Mouse (Mus musculus) hindbrain, embryonic 15.5 days (tissue): ENCODE measurements around the gene Glrx3. TPM values are rescaled to one million over a fixed set of nuclear protein-coding genes. Genes with fewer than 3 reads are reported as not detected.

Source experiments
- ATAC-seq: fragments of 200-750 bp; cut with Nextera tagmentation; 2 replicates; pipeline ENCODE4 v1.8.0; 2017; ENCODE audit warnings: low read depth, moderate number of reproducible peaks, moderate TSS enrichment; ENCODE audit not compliant: low FRiP score
- H3K27ac ChIP-seq: fragments of 300-500 bp; sonication (generic); replicated peaks from 2 replicates; pipeline ENCODE4 v1.5.1; 2015; ENCODE audit warnings: mild to moderate bottlenecking, inconsistent platforms
- H3K27me3 ChIP-seq: fragments of 300-500 bp; sonication (generic); 2 replicates; pipeline ENCODE4 v1.6.1; 2015; ENCODE audit warnings: control low read depth, inconsistent platforms
- H3K36me3 ChIP-seq: fragments of 300-500 bp; sonication (generic); 2 replicates; pipeline ENCODE4 v1.6.1; 2015; ENCODE audit warnings: control low read depth, inconsistent platforms
- H3K4me1 ChIP-seq: fragments of 300-500 bp; sonication (generic); replicated peaks from 2 replicates; pipeline ENCODE4 v1.6.1; 2015; ENCODE audit warnings: control low read depth, inconsistent platforms
- H3K4me2 ChIP-seq: fragments of 300-500 bp; sonication (generic); 2 replicates; pipeline ENCODE4 v1.6.1; 2015; ENCODE audit warnings: moderate library complexity, mild to moderate bottlenecking, inconsistent platforms
- H3K4me3 ChIP-seq: fragments of 300-500 bp; sonication (generic); 2 replicates; pipeline ENCODE4 v1.5.1; 2015; ENCODE audit warnings: mild to moderate bottlenecking, inconsistent platforms
- H3K9ac ChIP-seq: fragments of 300-500 bp; sonication (generic); 2 replicates; pipeline ENCODE4 v1.6.1; 2015; ENCODE audit warnings: inconsistent platforms
- H3K9me3 ChIP-seq: fragments of 300-500 bp; sonication (generic); 2 replicates; pipeline ENCODE4 v1.6.1; 2016; ENCODE audit warnings: control low read depth, inconsistent platforms
- WGBS: fragments of 180-500 bp; shearing (Covaris S2); methylation state at CpG from one replicate; pipeline ENCODE4 v1.1.7; 2015; 5-methylcytosine and 5-hydroxymethylcytosine counted together
- polyA plus RNA-seq: library from polyadenylated mRNA; unstranded; fragments of >200 nt; fragmentation: Nextera tagmentation; extraction: Ambion mirVana; gene quantifications from 2 replicates; pipeline ENCODE4 v1.2.1, GENCODE M21; 2015

Gene Glrx3
- 273 TPM in 2 replicates for polyA plus RNA-seq

DNA sequence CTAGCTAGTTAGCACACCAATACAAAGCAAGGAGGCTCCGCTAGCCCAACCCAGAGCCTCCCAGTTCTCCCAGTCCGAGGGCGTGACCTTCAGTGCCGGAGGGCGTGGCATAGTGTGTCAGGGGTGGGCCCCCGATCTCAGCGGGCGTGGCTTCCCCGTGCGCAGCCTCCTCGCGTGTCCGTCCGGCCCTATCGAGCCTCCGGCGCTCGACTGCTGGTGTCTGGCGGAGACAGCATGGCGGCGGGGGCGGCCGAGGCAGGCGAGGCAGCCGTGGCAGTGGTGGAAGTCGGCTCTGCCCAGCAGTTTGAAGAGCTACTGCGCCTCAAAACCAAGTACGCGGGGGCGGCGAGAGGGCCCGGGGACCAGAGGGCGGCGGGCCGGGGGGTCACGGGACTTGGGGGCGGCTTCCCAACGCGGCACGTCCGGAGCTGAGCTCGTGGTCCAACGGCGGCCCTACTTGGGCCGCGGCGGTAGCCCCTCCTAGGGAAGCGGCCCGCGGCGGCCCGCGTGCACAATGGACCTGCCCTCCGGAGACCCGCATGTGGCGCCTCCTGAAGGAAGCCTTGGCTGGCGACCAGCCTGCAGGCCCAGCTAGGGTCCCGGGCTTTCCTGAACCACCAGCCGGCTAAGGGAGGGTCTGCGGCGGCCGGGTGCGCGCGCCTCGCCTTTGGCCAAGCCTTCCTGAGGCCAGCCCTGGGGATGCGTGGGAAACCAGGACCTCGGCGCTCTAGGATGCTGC lies at the start of gene Glrx3:
Gene Glrx3 (plus strand): TSS at position 175 of the 739 bp plus-strand sequence.
- Histone ChIP-seq H3K9ac (peak within 1 kb of the TSS; percentile 94), H3K36me3 (no peaks in the 10 kb centered on the region), H3K4me2 (peak within 1 kb of the TSS; percentile 66), H3K4me3 (peak within 1 kb of the TSS; percentile 94), H3K9me3 (no peaks in the 10 kb centered on the region), H3K27ac (peak within 1 kb of the TSS; percentile 89), H3K4me1 (peaks cover 23% of the 10 kb centered on the region), H3K27me3 (no peaks in the 10 kb centered on the region)
- under 1% methylated on average over 56 of the region's 69 CpGs for WGBS
- ATAC-seq: peak; percentile 96

GRCm38 (mm10) chr7:137387863-137388262 lies 49.6 kb upstream of the Glrx3 start:
- 88% methylated on average over 5 of the region's 5 CpGs for WGBS
- no peak overlapping the region for H3K9ac ChIP-seq
- H3K4me3 ChIP-seq: no peak overlapping the region
- no peaks in the 10 kb centered on the region for H3K27me3 ChIP-seq
- H3K4me1 ChIP-seq: no peaks in the 10 kb centered on the region
- H3K27ac ChIP-seq: no peak overlapping the region
- no peak for ATAC-seq
- H3K36me3 ChIP-seq: no peaks in the 10 kb centered on the region
- H3K9me3 ChIP-seq: no peaks in the 10 kb centered on the region
- no peak overlapping the region for H3K4me2 ChIP-seq

GRCm38 (mm10) chr7:137395421-137395820 lies 42.0 kb upstream of the Glrx3 start:
- H3K4me2 ChIP-seq: no peak overlapping the region
- no peak overlapping the region for H3K9ac ChIP-seq
- H3K9me3 ChIP-seq: no peaks in the 10 kb centered on the region
- no peaks in the 10 kb centered on the region for H3K27me3 ChIP-seq
- no peaks in the 10 kb centered on the region for H3K36me3 ChIP-seq
- no peaks in the 10 kb centered on the region for H3K4me1 ChIP-seq
- ATAC-seq: no peak
- no peak overlapping the region for H3K4me3 ChIP-seq
- 89% methylated on average over 4 of the region's 4 CpGs for WGBS
- H3K27ac ChIP-seq: no peak overlapping the region

DNA sequence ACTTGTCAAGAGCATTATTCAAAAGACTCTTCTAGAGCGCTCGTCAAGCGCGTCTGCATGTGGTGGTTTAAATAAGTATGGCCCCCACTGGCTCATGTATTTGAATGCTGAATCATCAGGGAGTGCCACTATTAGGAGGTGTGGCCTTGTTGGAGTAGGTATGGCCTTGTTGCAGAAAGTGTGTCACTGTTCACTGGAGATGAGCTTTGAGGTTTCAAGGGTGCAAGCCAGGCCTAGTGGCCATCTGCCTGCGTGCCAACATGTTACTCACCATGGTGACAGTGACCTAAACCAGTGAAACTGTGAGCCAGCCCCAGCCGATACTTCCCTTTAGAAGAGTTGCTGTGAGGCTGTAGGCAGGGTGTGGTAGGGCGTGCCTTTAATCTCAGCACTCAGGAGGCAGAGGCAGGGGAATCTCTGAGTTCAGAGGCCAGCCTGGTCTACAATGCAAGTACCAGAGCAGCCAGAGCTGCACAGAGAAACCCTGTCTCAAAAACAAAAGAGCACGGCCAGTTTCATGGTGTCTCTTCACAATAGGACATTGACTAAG lies 40.0 kb upstream of the Glrx3 start:
- 92% methylated on average over 8 of the region's 8 CpGs for WGBS
- H3K36me3 ChIP-seq: no peaks in the 10 kb centered on the region
- no peak overlapping the region for H3K9ac ChIP-seq
- no peak overlapping the region for H3K4me3 ChIP-seq
- H3K9me3 ChIP-seq: no peaks in the 10 kb centered on the region
- H3K4me1 ChIP-seq: no peaks in the 10 kb centered on the region
- no peak overlapping the region for H3K27ac ChIP-seq
- no peaks in the 10 kb centered on the region for H3K27me3 ChIP-seq
- no peak overlapping the region for H3K4me2 ChIP-seq
- ATAC-seq: no peak

- WGBS: 94% methylated on average over 4 of the region's 4 CpGs
- Histone ChIP-seq H3K9ac (no peak overlapping the region), H3K9me3 (no peaks in the 10 kb centered on the region), H3K36me3 (no peaks in the 10 kb centered on the region), H3K4me1 (no peaks in the 10 kb centered on the region), H3K4me3 (no peak overlapping the region), H3K27ac (no peak overlapping the region), H3K27me3 (no peaks in the 10 kb centered on the region), H3K4me2 (no peak overlapping the region)
- no peak for ATAC-seq
Observed at GRCm38 (mm10) chr7:137398973-137399372, 38.4 kb upstream of the Glrx3 start.

DNA sequence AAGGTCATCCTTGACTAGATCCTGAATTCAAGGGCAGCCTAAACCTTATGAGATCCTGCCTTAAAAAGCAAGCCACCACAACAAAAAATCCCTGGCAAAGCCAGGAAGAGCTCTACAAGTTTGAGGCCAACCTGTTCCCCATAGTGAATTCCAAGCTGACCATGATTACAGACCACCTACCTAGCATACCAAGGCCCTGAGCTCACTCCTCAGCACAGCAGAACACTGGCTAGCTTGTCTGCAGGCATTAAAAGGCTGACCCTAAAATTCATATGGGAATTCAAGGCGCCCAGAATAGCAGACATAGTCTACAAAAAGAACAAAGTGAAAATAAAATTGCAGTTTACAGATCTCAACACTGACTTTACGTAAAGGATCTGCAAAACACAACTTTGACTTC lies 33.3 kb upstream of the Glrx3 start:
- WGBS: 94% methylated on average over 2 of the region's 2 CpGs
- Histone ChIP-seq H3K4me2 (no peak overlapping the region), H3K9me3 (no peaks in the 10 kb centered on the region)

GRCm38 (mm10) chr7:137407428-137408058 lies 29.9 kb upstream of the Glrx3 start:
- Histone ChIP-seq H3K27me3 (no peaks in the 10 kb centered on the region), H3K9ac (no peak overlapping the region), H3K36me3 (no peaks in the 10 kb centered on the region), H3K9me3 (no peaks in the 10 kb centered on the region), H3K4me2 (no peak overlapping the region), H3K27ac (no peak overlapping the region), H3K4me3 (no peak overlapping the region), H3K4me1 (peaks cover 8% of the 10 kb centered on the region; the same call in 1 of the 2 replicates)
- WGBS: 91% methylated on average over 1 of the region's 1 CpGs
- ATAC-seq: no peak

More for the DNA sequence above, 33.3 kb upstream of the Glrx3 start:
- H3K4me3 ChIP-seq: no peak overlapping the region
- H3K4me1 ChIP-seq: no peaks in the 10 kb centered on the region
- no peak overlapping the region for H3K9ac ChIP-seq
- no peak overlapping the region for H3K27ac ChIP-seq
- H3K27me3 ChIP-seq: no peaks in the 10 kb centered on the region
- no peaks in the 10 kb centered on the region for H3K36me3 ChIP-seq
- ATAC-seq: no peak

DNA sequence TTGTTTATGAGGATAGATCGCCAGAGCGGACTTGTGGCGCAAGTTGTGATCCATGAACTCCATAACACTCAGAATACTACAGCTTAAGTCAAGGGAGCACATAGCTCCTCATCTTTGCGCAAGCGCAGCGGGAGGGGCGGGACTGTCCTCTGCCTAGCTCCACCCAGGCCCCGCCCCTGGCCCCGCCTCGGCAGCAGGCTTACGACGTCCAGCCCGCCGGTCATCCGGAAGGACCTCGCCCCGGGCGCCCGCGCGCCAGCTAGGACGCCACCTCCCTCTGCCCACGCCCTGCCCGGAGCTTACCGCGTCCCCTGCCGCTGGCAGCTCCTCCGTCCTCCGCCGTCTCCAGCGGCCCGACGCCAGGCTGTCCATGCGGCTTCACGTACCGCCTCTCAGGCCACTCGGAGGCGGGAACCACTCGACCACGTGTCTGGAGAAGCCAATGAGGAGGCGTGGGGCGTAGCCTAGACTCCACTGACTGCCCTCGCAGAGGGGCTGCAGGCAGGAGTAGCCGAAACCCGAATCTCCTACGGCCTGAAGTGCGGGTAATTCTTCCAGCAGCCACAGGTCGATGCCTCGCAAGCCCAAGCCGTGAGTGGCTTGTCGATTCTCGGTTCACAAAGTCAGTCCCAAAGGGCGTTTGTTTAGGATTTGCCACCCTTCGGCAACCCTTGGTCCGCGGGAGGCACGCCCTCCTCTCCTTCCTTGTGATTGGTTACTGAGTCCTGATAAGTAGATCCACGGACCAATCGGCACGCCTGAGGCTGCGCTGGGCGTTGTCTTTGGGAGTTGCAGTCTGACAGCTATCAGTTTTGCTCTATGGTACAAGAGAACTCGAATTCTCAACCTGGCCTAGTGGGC lies 26.8 kb upstream of the Glrx3 start, which contains the start of gene 9430038I01Rik:
Gene 9430038I01Rik (minus strand): TSS at position 426 of the 861 bp plus-strand sequence.
- WGBS: under 1% methylated on average over 63 of the region's 63 CpGs
- Histone ChIP-seq H3K36me3 (no peaks in the 10 kb centered on the region), H3K4me1 (peaks cover 8% of the 10 kb centered on the region; the same call in 1 of the 2 replicates), H3K4me2 (peak within 1 kb of the TSS; percentile 65), H3K9me3 (no peaks in the 10 kb centered on the region), H3K27ac (peak within 1 kb of the TSS; percentile 95), H3K9ac (peak within 1 kb of the TSS; percentile 72), H3K4me3 (peak within 1 kb of the TSS; percentile 77), H3K27me3 (no peaks in the 10 kb centered on the region)
- ATAC-seq: peak; percentile 100

DNA sequence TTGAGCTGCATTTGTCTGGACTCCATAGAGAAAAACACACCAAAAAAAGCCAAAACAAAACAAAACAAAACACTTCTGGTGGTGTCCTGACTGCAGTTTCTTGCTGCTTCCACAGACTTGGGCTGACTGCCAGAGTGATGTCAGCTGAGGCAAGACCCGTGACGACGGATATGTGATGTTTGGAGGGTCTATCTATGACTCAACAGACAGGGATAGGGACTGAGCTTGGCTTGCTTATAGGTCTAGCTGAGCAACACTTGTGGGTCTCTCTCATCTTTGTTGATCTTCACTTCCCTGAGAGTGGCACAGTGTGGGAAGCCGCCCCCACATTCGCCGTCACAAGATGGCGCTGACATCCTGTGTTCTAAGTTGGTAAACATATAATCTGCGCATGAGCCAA lies 22.7 kb upstream of the Glrx3 start:
- Histone ChIP-seq H3K9ac (no peak overlapping the region), H3K4me2 (no peak overlapping the region), H3K27me3 (no peaks in the 10 kb centered on the region), H3K9me3 (no peaks in the 10 kb centered on the region), H3K36me3 (no peaks in the 10 kb centered on the region), H3K4me3 (no peak overlapping the region), H3K27ac (no peak overlapping the region), H3K4me1 (peaks cover 8% of the 10 kb centered on the region; the same call in 1 of the 2 replicates)
- 88% methylated on average over 8 of the region's 8 CpGs for WGBS
- ATAC-seq: no peak

DNA sequence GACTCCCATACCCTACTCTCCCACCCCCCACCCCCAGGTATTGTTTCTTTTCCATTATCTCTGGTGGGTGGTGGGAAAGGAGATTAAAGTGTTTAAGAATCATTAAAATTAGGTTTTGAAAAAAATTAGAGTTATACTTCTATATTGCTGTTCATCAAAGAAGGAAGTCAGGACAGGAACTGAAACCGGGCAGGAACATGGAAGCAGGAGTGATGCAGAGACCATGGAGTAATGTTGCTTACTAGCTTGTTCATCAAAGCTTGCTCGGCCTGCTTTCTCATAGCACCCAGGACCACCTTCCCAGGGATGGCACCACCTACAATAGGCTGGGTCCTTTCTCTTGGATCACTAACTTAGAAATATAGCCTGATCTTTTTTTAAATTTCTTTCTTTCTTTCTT lies 16.9 kb upstream of the Glrx3 start:
- no peaks in the 10 kb centered on the region for H3K9me3 ChIP-seq
- H3K4me2 ChIP-seq: no peak overlapping the region
- no peak overlapping the region for H3K4me3 ChIP-seq
- H3K27ac ChIP-seq: no peak overlapping the region
- H3K36me3 ChIP-seq: no peaks in the 10 kb centered on the region
- no peaks in the 10 kb centered on the region for H3K4me1 ChIP-seq
- no peak overlapping the region for H3K9ac ChIP-seq
- ATAC-seq: no peak
- 84% methylated on average over 2 of the region's 2 CpGs for WGBS
- H3K27me3 ChIP-seq: no peaks in the 10 kb centered on the region

- no peak overlapping the region for H3K9ac ChIP-seq
- no peak overlapping the region for H3K4me3 ChIP-seq
- no peak overlapping the region for H3K27ac ChIP-seq
- H3K4me2 ChIP-seq: no peak overlapping the region
- no peaks in the 10 kb centered on the region for H3K9me3 ChIP-seq
- WGBS: 95% methylated on average over 4 of the region's 4 CpGs
- H3K36me3 ChIP-seq: no peaks in the 10 kb centered on the region
- H3K4me1 ChIP-seq: no peaks in the 10 kb centered on the region
- H3K27me3 ChIP-seq: no peaks in the 10 kb centered on the region
- no peak for ATAC-seq
Observed at GRCm38 (mm10) chr7:137421236-137421635, 16.2 kb upstream of the Glrx3 start.
